Mouse (Mus musculus): Measurements from ENCODE around the gene Irgc1. TPM values are rescaled to one million over a fixed set of nuclear protein-coding genes. Genes with fewer than 3 reads are reported as not detected.

The Irgc1 gene
- polyA plus RNA-seq, 1 experiment = not detected

DNA sequence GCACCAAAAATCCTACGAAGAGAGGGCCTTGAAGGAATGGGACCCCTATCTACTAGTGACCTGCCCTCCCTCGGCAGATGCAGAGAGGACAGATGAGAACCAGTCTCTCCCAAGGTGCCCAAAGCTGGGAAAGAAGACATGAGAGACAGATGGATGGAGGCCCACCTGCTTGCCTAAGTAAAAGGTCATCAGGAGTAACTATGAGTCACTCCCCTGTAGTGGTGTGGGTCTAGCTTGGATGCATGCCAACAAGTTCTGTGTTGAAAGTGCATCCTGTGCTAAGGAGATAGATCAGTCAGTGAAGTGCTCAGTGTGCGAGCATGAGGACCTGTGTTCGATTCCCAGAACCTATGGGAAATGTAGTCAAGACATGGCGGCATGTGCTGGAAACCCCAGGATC lies 26.8 kb upstream of the Irgc1 start:
- H3K27ac ChIP-seq (replicated peaks; ENCODE audit: low read depth, low read length) = no peak overlapping the region
- H3K4me3 ChIP-seq (ENCODE audit: insufficient read depth, low read depth, low read length) = no peak overlapping the region
- peaks cover 3% of the 10 kb centered on the region; the same call in 1 of the 2 replicates for H3K4me1 ChIP-seq (ENCODE audit: control insufficient read depth, insufficient read depth, insufficient read length, low read length)

- Histone ChIP-seq H3K4me3 (ENCODE audit: insufficient read depth, low read depth, low read length) (no peak overlapping the region), H3K4me1 (ENCODE audit: control insufficient read depth, insufficient read depth, insufficient read length, low read length) (peaks cover 3% of the 10 kb centered on the region; the same call in 1 of the 2 replicates), H3K27ac (replicated peaks; ENCODE audit: low read depth, low read length) (no peak overlapping the region)
Measured at GRCm38 (mm10) chr7:24476856-24477255, 24.8 kb upstream of the Irgc1 start.

- H3K27ac ChIP-seq (replicated peaks; ENCODE audit: low read depth, low read length) = no peak overlapping the region
- no peak overlapping the region for H3K4me3 ChIP-seq (ENCODE audit: insufficient read depth, low read depth, low read length)
- H3K4me1 ChIP-seq (ENCODE audit: control insufficient read depth, insufficient read depth, insufficient read length, low read length) = peaks cover under 1% of the 10 kb centered on the region; the same call in 1 of the 2 replicates
Measured at GRCm38 (mm10) chr7:24476338-24476737, 24.2 kb upstream of the Irgc1 start.

DNA sequence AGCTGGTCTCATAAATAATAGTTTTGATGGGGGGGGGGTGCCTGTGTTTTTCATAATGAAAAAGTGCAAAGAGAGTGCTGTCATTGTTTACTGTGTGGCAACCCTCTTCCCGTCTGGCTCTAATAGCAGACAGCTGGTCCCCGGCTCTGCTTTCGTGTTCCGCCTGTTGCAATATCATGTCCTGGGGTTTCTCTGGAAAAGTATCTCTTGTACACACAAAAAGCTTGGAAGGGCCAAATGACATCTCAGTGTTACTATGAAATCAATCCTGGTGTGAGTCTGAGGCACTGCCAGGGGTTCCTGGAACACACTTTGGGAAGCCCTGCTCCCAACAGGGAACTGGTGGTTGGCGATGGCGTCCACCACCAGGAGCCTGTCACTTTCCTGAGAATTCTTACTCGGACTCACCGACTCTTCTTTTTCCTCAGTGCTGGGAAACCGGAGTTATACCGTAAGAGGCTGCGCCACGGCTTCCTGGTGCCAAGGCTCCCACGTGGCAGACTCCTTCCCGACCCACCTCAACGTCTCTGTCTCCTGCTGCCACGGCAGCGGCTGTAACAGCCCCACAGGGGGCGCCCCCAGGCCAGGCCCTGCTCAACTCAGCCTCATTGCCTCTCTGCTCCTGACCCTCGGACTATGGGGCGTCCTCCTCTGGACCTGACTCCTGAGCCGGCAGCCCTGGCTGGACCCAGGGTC lies 22.9 kb upstream of the Irgc1 start:
- no peaks in the 10 kb centered on the region for H3K4me1 ChIP-seq (ENCODE audit: control insufficient read depth, insufficient read depth, insufficient read length, low read length)
- H3K4me3 ChIP-seq (ENCODE audit: insufficient read depth, low read depth, low read length) = no peak overlapping the region
- no peak overlapping the region for H3K27ac ChIP-seq (replicated peaks; ENCODE audit: low read depth, low read length)

GRCm38 (mm10) chr7:24473913-24474529 lies 21.9 kb upstream of the Irgc1 start:
- H3K4me3 ChIP-seq (ENCODE audit: insufficient read depth, low read depth, low read length) = no peak overlapping the region
- no peaks in the 10 kb centered on the region for H3K4me1 ChIP-seq (ENCODE audit: control insufficient read depth, insufficient read depth, insufficient read length, low read length)
- no peak overlapping the region for H3K27ac ChIP-seq (replicated peaks; ENCODE audit: low read depth, low read length)

DNA sequence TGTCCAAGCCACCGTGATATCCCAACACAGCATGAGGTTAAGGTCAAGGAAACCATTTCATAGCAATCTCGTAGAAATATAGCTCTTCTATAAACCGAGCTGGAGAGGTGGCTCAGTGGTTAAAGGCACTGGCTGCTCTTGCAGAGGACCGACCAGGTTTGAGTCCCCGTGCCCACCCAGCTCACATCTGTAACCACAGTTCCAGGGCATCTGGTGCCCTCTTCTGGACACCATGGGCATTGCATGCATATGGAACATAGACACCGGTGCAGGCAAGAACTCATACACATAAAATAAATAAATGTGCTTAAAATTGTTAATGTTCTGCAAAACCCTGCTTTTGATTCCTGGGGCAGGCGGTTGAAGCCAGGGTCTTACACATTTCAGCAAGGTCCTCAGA lies 20.8 kb upstream of the Irgc1 start:
- Histone ChIP-seq H3K4me3 (ENCODE audit: insufficient read depth, low read depth, low read length) (no peak overlapping the region), H3K27ac (replicated peaks; ENCODE audit: low read depth, low read length) (no peak overlapping the region), H3K4me1 (ENCODE audit: control insufficient read depth, insufficient read depth, insufficient read length, low read length) (no peaks in the 10 kb centered on the region)

DNA sequence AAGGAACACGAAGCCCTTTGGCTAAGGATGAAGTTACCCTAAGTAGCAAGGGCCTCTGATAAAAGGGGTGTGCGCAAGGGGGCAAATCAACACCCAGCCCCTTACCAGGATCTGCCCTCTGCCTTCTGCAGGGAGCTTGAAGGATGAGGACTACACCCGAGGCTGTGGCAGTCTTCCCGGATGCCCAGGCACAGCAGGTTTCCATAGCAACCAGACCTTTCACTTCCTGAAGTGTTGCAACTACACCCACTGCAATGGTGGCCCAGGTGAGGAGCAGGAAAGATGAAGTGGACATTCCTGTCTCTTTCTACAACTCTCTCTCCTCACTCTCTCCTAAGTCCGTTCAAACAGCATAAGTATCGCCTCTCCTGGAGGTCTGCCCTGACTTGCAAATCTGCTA lies 20.3 kb upstream of the Irgc1 start:
- Histone ChIP-seq H3K4me1 (ENCODE audit: control insufficient read depth, insufficient read depth, insufficient read length, low read length) (no peaks in the 10 kb centered on the region), H3K27ac (replicated peaks; ENCODE audit: low read depth, low read length) (no peak overlapping the region), H3K4me3 (ENCODE audit: insufficient read depth, low read depth, low read length) (no peak overlapping the region)

DNA sequence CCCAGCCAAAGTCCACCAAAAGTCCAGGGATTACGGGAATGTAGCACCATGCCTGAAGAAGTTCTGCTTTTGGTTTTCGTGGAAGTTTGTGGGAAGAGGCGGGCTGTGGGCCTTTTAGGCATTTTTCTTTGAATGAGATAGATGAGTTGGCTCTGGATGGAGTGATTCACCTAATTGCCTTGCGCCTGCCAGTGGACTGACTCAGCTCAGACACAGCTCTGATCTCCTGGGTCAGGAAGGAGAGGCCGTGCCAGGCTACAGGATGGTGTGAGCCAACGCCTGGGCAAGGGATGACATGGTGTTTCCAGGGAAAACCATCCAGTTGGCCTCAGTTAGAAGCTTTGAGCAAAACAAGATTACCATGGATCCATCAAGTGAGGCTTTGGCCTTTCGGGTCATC lies 18.3 kb upstream of the Irgc1 start:
- Histone ChIP-seq H3K27ac (replicated peaks; ENCODE audit: low read depth, low read length) (no peak overlapping the region), H3K4me1 (ENCODE audit: control insufficient read depth, insufficient read depth, insufficient read length, low read length) (no peaks in the 10 kb centered on the region), H3K4me3 (ENCODE audit: insufficient read depth, low read depth, low read length) (no peak overlapping the region)

GRCm38 (mm10) chr7:24469126-24469525 lies 17.0 kb upstream of the Irgc1 start:
- Histone ChIP-seq H3K4me1 (ENCODE audit: control insufficient read depth, insufficient read depth, insufficient read length, low read length) (peaks cover under 1% of the 10 kb centered on the region; the same call in 1 of the 2 replicates), H3K27ac (replicated peaks; ENCODE audit: low read depth, low read length) (no peak overlapping the region), H3K4me3 (ENCODE audit: insufficient read depth, low read depth, low read length) (no peak overlapping the region)

GRCm38 (mm10) chr7:24467886-24468285 lies 15.8 kb upstream of the Irgc1 start:
- Histone ChIP-seq H3K27ac (replicated peaks; ENCODE audit: low read depth, low read length) (no peak overlapping the region), H3K4me1 (ENCODE audit: control insufficient read depth, insufficient read depth, insufficient read length, low read length) (peaks cover 2% of the 10 kb centered on the region; the same call in 1 of the 2 replicates), H3K4me3 (ENCODE audit: insufficient read depth, low read depth, low read length) (no peak overlapping the region)

DNA sequence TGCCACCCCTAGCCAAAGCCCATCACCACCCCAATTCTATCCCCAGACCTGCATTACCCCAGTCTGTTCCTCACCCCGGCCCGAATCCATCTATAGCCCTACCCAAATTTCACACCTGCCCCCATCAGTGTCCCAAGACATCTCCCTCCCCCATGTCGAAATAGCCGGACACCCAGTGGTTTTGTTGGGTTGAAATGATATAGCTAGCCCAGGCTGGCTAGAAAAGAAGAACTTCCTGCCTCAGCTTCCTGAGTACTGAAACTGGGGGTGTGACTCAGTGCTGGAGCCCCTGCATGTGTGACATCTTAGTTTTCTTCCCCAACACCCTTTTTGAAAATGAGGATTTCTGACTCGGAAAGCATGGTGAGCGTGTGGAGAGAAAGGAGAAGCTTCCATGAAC lies 14.7 kb upstream of the Irgc1 start:
- Histone ChIP-seq H3K27ac (replicated peaks; ENCODE audit: low read depth, low read length) (no peak overlapping the region), H3K4me3 (ENCODE audit: insufficient read depth, low read depth, low read length) (no peak overlapping the region), H3K4me1 (ENCODE audit: control insufficient read depth, insufficient read depth, insufficient read length, low read length) (peaks cover 2% of the 10 kb centered on the region; the same call in 1 of the 2 replicates)

DNA sequence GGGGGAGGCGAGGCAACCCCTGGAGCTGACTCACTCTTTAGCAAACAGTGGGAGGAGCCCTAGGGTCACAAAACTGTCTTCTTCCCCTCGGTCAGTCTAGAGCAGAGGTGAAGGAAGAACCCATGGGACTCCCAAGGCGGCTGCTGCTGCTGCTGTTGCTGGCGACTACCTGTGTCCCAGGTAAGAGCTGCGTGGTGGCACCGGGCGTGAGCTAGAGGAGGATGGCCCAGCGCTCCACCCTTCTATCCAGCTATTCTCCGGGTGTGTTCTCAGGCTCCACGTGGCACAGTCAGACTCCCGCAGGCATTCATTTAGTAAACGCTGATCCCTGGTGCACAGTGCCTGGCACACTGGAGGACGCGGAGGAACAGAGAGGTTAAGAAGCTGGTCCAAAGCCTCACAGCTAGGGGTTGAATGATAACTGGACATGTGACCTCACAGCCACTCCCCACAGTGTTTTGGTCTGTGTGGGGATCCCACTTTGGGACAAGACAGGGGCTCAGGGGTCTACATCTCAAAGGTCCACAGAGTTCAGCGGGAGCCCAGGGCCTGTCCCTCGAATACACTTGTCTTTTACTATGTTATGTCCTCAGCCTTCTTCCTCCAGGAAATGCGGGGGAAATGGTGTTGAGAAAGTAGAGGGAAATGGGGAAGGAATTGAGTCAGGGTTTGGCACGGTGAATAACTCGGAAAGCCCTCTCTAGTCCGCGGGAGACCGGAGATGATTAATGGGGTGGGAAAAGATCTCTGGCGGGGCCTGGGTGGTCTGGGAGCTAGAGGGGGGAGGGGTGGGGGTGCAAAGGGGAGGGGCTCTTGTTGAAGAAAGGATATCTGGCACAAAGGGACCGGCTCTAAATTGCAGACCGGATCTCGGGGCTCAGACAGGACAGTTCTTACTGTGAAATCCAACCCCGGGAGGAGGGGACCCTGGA lies 10.6 kb upstream of the Irgc1 start, which contains the start of gene Plaur:
Plaur (plus strand) TSS at position 97 of the 932 bp plus-strand sequence.
- peak within 1 kb of the TSS; percentile 67 for H3K4me3 ChIP-seq (ENCODE audit: insufficient read depth, low read depth, low read length)
- H3K4me1 ChIP-seq (ENCODE audit: control insufficient read depth, insufficient read depth, insufficient read length, low read length) = peaks cover 15% of the 10 kb centered on the region; the same call in 1 of the 2 replicates
- H3K27ac ChIP-seq (replicated peaks; ENCODE audit: low read depth, low read length) = peak within 1 kb of the TSS; percentile 97

DNA sequence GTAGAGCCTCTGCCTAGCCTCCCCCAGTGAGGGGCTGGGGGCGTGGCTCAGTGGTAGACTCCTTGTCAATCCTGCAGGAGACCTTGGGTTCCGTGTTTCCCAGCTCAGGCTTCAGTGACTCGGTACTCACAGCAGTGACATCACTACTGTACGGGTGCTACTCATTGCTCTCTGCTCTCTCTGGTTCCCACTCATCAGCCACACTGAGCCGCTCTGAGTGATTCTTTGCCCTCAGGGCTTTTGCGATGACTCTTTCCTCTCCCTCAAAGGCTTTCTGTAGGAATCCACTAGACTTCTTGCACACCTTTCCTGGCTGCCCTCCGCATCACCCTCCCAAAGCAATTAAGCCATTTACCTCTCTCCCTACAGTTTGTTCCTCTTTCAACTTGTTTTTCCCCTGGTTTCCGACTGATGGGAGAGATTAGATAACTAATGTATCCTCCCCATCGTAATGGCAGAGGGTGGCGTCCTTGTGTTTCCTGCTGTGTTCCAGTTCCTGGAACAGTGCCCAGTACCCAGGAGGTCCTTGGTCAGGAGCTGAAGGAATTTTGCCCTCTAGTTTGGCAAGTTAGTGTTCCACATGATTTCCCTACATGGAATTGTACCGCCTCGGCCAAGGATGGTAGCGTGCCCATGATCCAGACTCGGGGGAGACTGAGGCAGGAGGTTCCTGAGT lies 9.4 kb upstream of the Irgc1 start:
- Histone ChIP-seq H3K27ac (replicated peaks; ENCODE audit: low read depth, low read length) (peak overlapping the region; percentile 76), H3K4me3 (ENCODE audit: insufficient read depth, low read depth, low read length) (0 out of 2 replicates have a peak overlapping the region, but pooled peaks have one; percentile 1)

GRCm38 (mm10) chr7:24459843-24460242 lies 7.7 kb upstream of the Irgc1 start:
- Histone ChIP-seq H3K27ac (replicated peaks; ENCODE audit: low read depth, low read length) (peak overlapping the region; percentile 63), H3K4me3 (ENCODE audit: insufficient read depth, low read depth, low read length) (no peak overlapping the region), H3K4me1 (ENCODE audit: control insufficient read depth, insufficient read depth, insufficient read length, low read length) (peaks cover 27% of the 10 kb centered on the region; the same call in 1 of the 2 replicates)

More for the DNA sequence above, 9.4 kb upstream of the Irgc1 start:
- H3K4me1 ChIP-seq (ENCODE audit: control insufficient read depth, insufficient read depth, insufficient read length, low read length) = peaks cover 18% of the 10 kb centered on the region; the same call in 1 of the 2 replicates

All from brown adipose tissue, adult 24 weeks (tissue).